Mouse (Mus musculus) spleen, adult 2 months (tissue): Measurements from ENCODE around the gene Emcn. TPM values are rescaled to one million over a fixed set of nuclear protein-coding genes. Genes with fewer than 3 reads are reported as not detected.
A peak's percentile ranks its signal among the peaks of the same experiment; 100 is the strongest.

Experiments used
- DNase-seq, 2 experiments: peaks; one replicate each; pipeline versions ENCODE4 v3.0.0 to v3.0.0-alpha.2; 2012 to 2021; ENCODE audit warnings: low spot score in 2 of 2, low read depth in 1 of 2
- H3K27ac ChIP-seq: fragments of 200-500 bp; 2 replicates; pipeline ENCODE4 v1.5.1; 2012; ENCODE audit warnings: low read length, inconsistent platforms; ENCODE audit not compliant: insufficient read depth
- H3K27me3 ChIP-seq: fragments of 200-500 bp; 2 replicates; pipeline ENCODE4 v1.6.1; 2012; ENCODE audit warnings: mild to moderate bottlenecking, moderate library complexity, low read length, inconsistent platforms; ENCODE audit not compliant: control insufficient read depth, insufficient read depth
- H3K36me3 ChIP-seq: fragments of 200-500 bp; 2 replicates; pipeline ENCODE4 v1.6.1; 2012; ENCODE audit warnings: mild to moderate bottlenecking, low read length, inconsistent platforms; ENCODE audit not compliant: control insufficient read depth, insufficient read depth
- H3K4me1 ChIP-seq: fragments of 200-500 bp; 2 replicates; pipeline ENCODE4 v1.6.1; 2011; ENCODE audit warnings: inconsistent platforms; ENCODE audit not compliant: control insufficient read depth, insufficient read depth, insufficient read length
- H3K4me3 ChIP-seq: fragments of 200-500 bp; 2 replicates; pipeline ENCODE4 v1.5.1; 2011; ENCODE audit warnings: mild to moderate bottlenecking, inconsistent platforms; ENCODE audit not compliant: insufficient read depth, insufficient read length; ENCODE audit errors: extremely low read depth
- CTCF ChIP-seq: fragments of 200-500 bp; IDR thresholded peaks from 2 replicates; pipeline ENCODE4 v1.5.1; 2011; ENCODE audit warnings: mild to moderate bottlenecking, inconsistent platforms; ENCODE audit not compliant: insufficient read depth, insufficient read length, insufficient replicate concordance; ENCODE audit errors: extremely low read depth
- POLR2A ChIP-seq: fragments of 200-500 bp; IDR thresholded peaks from 2 replicates; pipeline ENCODE4 v1.6.1; 2011; ENCODE audit warnings: low read depth, low read length, inconsistent platforms
- WGBS: fragments of 180-500 bp; shearing (Covaris S2); methylation state at CpG from one replicate; pipeline ENCODE4 v1.1.7; 2018; 5-methylcytosine and 5-hydroxymethylcytosine counted together
- polyA plus RNA-seq: library from polyadenylated mRNA; depleted of rRNA; stranded (reverse); fragments of >200 nt; gene quantifications from 2 replicates; pipeline ENCODE4 v1.2.3, GENCODE M21; 2012; rRNA removed

Emcn gene
- 0.77 and 1.1 TPM in 2 replicates for polyA plus RNA-seq

- Histone ChIP-seq H3K36me3 (no peaks in the 10 kb centered on the region), H3K4me3 (no peak within 1 kb of the TSS), H3K27me3 (no peaks in the 10 kb centered on the region), H3K27ac (no peak within 1 kb of the TSS), H3K4me1 (no peaks in the 10 kb centered on the region)
- TF ChIP-seq POLR2A (no peak), CTCF (no peak)
- no peak for DNase-seq
- WGBS: 15% methylated on average over 8 of the region's 8 CpGs
These were observed at the start of gene Emcn for GRCm38 (mm10) chr3:137340938-137341337. Gene Emcn, plus strand, starts transcription at chr3:137341067.

DNA sequence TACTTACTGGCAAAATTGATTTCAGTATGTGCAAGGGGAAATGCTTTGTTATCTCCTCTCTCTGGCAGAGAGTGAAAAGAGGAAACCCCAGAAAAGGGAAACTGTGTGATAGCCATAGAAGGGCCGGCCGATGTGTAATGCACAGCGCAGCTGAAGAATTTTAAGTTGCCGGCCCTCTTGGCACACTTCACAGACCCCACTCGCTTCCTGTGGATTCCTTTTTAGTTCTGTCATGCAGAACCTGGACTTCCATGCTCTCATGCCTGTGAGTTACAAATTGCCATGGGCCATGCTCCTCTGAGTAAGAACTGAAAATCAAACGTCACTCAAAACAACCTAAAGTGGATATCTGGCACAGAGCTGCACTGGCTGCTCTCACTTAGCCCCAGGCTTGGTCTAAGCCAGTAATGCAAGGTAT, 47.7 kb upstream of the Emcn start:
- peak overlapping the region; percentile 25; the same call in 1 of the 2 replicates for H3K4me3 ChIP-seq

GRCm38 (mm10) chr3:137298230-137298629, 42.6 kb upstream of the Emcn start:
- no peak for DNase-seq
- H3K4me1 ChIP-seq: no peaks in the 10 kb centered on the region
- 74% methylated on average over 2 of the region's 2 CpGs for WGBS
- no peak for TF ChIP-seq CTCF
- no peak for TF ChIP-seq POLR2A
- H3K4me3 ChIP-seq: no peak overlapping the region
- no peaks in the 10 kb centered on the region for H3K36me3 ChIP-seq
- H3K27ac ChIP-seq: no peak overlapping the region
- H3K27me3 ChIP-seq: no peaks in the 10 kb centered on the region

More for the DNA sequence above, 47.7 kb upstream of the Emcn start:
- peak in 1 of 2 experiments; percentile 2 for DNase-seq
- TF ChIP-seq CTCF (no peak), POLR2A (no peak)
- 4% methylated on average over 6 of the region's 6 CpGs for WGBS
- H3K27ac ChIP-seq: no peak overlapping the region
- no peaks in the 10 kb centered on the region for H3K27me3 ChIP-seq
- peaks cover 5% of the 10 kb centered on the region; the same call in 1 of the 2 replicates for H3K4me1 ChIP-seq
- no peaks in the 10 kb centered on the region for H3K36me3 ChIP-seq

GRCm38 (mm10) chr3:137300210-137300609, 40.7 kb upstream of the Emcn start:
- Histone ChIP-seq H3K27me3 (no peaks in the 10 kb centered on the region), H3K4me3 (no peak overlapping the region), H3K27ac (no peak overlapping the region), H3K36me3 (no peaks in the 10 kb centered on the region), H3K4me1 (no peaks in the 10 kb centered on the region)
- TF ChIP-seq POLR2A: no peak
- no peak for TF ChIP-seq CTCF
- 69% methylated on average over 3 of the region's 3 CpGs for WGBS
- no peak for DNase-seq

- DNase-seq: no peak
- Histone ChIP-seq H3K36me3 (no peaks in the 10 kb centered on the region), H3K27me3 (no peaks in the 10 kb centered on the region), H3K4me3 (no peak overlapping the region), H3K27ac (no peak overlapping the region), H3K4me1 (no peaks in the 10 kb centered on the region)
- TF ChIP-seq POLR2A (no peak), CTCF (no peak)
These were observed 39.7 kb upstream of the Emcn start for GRCm38 (mm10) chr3:137301195-137301594.

DNA sequence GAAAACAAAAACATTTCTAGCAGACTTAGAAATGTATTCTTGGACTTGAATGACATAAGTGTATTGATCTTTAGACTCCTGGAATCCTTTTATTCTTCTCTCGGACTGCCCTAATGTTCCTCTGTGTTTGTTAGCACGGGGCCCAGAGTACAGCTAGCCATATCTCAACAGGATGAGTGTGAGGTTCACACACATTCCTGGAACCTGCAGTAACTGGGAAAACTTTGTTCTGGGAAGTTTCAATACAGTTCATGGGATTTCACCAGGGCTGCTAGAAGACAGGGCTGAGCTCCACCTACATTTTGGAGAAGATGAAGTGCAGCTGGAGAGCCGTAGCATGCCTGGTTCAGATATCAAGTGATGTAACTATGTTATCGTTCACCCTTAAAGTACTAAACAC, 38.1 kb upstream of the Emcn start:
- 84% methylated on average over 4 of the region's 4 CpGs for WGBS
- TF ChIP-seq CTCF (no peak), POLR2A (no peak)
- H3K27ac ChIP-seq: no peak overlapping the region
- H3K36me3 ChIP-seq: no peaks in the 10 kb centered on the region
- no peak overlapping the region for H3K4me3 ChIP-seq
- H3K4me1 ChIP-seq: no peaks in the 10 kb centered on the region
- DNase-seq: no peak
- H3K27me3 ChIP-seq: no peaks in the 10 kb centered on the region

GRCm38 (mm10) chr3:137309959-137310358, 30.9 kb upstream of the Emcn start:
- Histone ChIP-seq H3K27me3 (no peaks in the 10 kb centered on the region), H3K4me1 (no peaks in the 10 kb centered on the region), H3K4me3 (no peak overlapping the region), H3K27ac (no peak overlapping the region), H3K36me3 (no peaks in the 10 kb centered on the region)
- DNase-seq: no peak
- TF ChIP-seq POLR2A: no peak
- no peak for TF ChIP-seq CTCF
